Mouse (Mus musculus) cerebellum, adult 2 months (tissue): ENCODE measurements at regions not wholly inside any gene's neighbourhood (a gene's known extent, or its start where the extent isn't known, plus 50 kb on each side); places are given as distances from the start of the nearest gene placed in this dataset.

Experiments used
- CTCF ChIP-seq: fragments of 200-500 bp; IDR thresholded peaks from 2 replicates; pipeline ENCODE4 v1.5.1; 2011; ENCODE audit warnings: low read depth, mild to moderate bottlenecking, control low read depth, low read length, moderate library complexity, borderline replicate concordance; ENCODE audit not compliant: insufficient read depth
- POLR2A ChIP-seq: fragments of 200-500 bp; IDR thresholded peaks from 2 replicates; pipeline ENCODE4 v1.6.1; 2011; ENCODE audit warnings: low read length, control low read depth, borderline replicate concordance; ENCODE audit not compliant: insufficient read depth

DNA sequence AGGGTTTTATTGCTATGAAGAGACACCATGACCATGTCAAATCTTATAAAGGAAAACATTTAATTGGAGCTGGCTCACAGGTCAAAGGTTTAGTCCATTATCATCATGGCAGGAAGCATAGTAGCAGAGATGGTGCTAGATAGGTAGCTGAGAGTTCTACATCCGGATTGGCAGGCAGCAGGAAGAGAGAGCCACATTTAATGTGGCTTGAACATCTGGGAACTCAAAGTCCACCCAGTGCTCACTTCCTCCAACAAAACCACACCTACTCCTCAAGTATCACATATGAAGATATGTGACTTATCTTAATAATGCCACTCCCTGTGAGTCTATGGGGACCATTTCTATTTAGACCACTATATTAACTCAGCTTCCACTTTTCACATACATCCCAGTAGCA is 93.2 kb upstream of the Fbxo33 start:
- no peak for TF ChIP-seq CTCF
- no peak for TF ChIP-seq POLR2A
